In genomic region chr5:127800907-127801306, GRCm38 (mm10) we compare ENCODE assay signal across 15 mouse cellular contexts.
DNase-seq lines count a peak whose midpoint lies in the region; ATAC-seq and TF ChIP-seq lines count a peak whose summit lies in the region.
"Had no signal": no experiment of that assay in that cellular context is flagged by ENCODE, and none has a peak within 500 bp of the region (broad histone marks: within the 10 kb centered on the region; RNA-seq: fewer than 3 reads in every experiment).

No protein-coding gene starts in this region.

- peak; percentile 50 for TF ChIP-seq CTCF in forebrain, postnatal 0 days (IDR thresholded peaks at IDR 0.05; ENCODE audit: low read depth)

- no peaks in the 10 kb centered on the region for H3K36me3 ChIP-seq in forebrain, postnatal 0 days (ENCODE audit: insufficient read depth)
- H3K36me3 ChIP-seq in forebrain, embryonic 10.5 days (replicated peaks) = no peaks in the 10 kb centered on the region
- H3K36me3 ChIP-seq in liver, embryonic 12.5 days = no peaks in the 10 kb centered on the region
- H3K36me3 ChIP-seq: G1E had no signal

- no peaks in the 10 kb centered on the region for H3K4me1 ChIP-seq in forebrain, postnatal 0 days (ENCODE audit: insufficient read depth)
- H3K4me1 ChIP-seq in forebrain, embryonic 10.5 days = no peaks in the 10 kb centered on the region
- H3K4me1 ChIP-seq in liver, embryonic 12.5 days = no peaks in the 10 kb centered on the region

- no peak overlapping the region for H3K9ac ChIP-seq in forebrain, postnatal 0 days
- H3K9ac ChIP-seq in liver, embryonic 12.5 days = no peak overlapping the region

- no peaks in the 10 kb centered on the region for H3K9me3 ChIP-seq in forebrain, postnatal 0 days (ENCODE audit: low read length)
- no peaks in the 10 kb centered on the region for H3K9me3 ChIP-seq in forebrain, embryonic 10.5 days
- H3K9me3 ChIP-seq in liver, embryonic 12.5 days (replicated peaks) = peaks cover 13% of the 10 kb centered on the region

- H3K27ac ChIP-seq in forebrain, postnatal 0 days (ENCODE audit: low read depth, low read length) = no peak overlapping the region
- no peak overlapping the region for H3K27ac ChIP-seq in forebrain, embryonic 10.5 days
- no peak overlapping the region for H3K27ac ChIP-seq in liver, embryonic 12.5 days
- H3K27ac ChIP-seq: gastrocnemius, adult 2 months; heart, adult 2 months had no signal

- no peak overlapping the region for H3K4me3 ChIP-seq in forebrain, postnatal 0 days (ENCODE audit: low read depth, low read length)
- no peak overlapping the region for H3K4me3 ChIP-seq in forebrain, embryonic 10.5 days
- no peak overlapping the region for H3K4me3 ChIP-seq in liver, embryonic 12.5 days
- H3K4me3 ChIP-seq: gastrocnemius, adult 2 months; heart, adult 2 months had no signal

- ATAC-seq in forebrain, postnatal 0 days = no peak
- no peak for ATAC-seq in liver, embryonic 12.5 days
- ATAC-seq: intestine, embryonic 16.5 days had no signal

- 27% methylated on average over 4 of the region's 4 CpGs for WGBS in forebrain, postnatal 0 days
- 69% methylated on average over 4 of the region's 4 CpGs for WGBS in forebrain, embryonic 10.5 days
- 56% methylated on average over 4 of the region's 4 CpGs for WGBS in liver, embryonic 12.5 days (ENCODE audit: insufficient replicate concordance)

- H3K4me2 ChIP-seq in forebrain, postnatal 0 days (ENCODE audit: low read depth) = no peak overlapping the region
- H3K4me2 ChIP-seq in liver, embryonic 12.5 days = no peak overlapping the region
- H3K4me2 ChIP-seq: liver, embryonic 11.5 days had no signal

- DNase-seq in forebrain, postnatal 0 days = peak; percentile 44
- DNase-seq in forebrain, embryonic 10.5 days (ENCODE audit: extremely low spot score, low spot score) = no peak
- DNase-seq in layer of hippocampus, adult 8-10 months (ENCODE audit: low spot score in 2 of 2) = peak; percentile 19
- DNase-seq in layer of hippocampus, postnatal 36 days = no peak
- peak; percentile 44 for DNase-seq in ES-CJ7 (ENCODE audit: low read depth, low spot score)
- DNase-seq in embryo, embryonic 11 days = peak; percentile 22
- no peak for DNase-seq in spleen, postnatal 36 days (ENCODE audit: low spot score in 2 of 2)
- DNase-seq: adrenal gland, postnatal 36 days; cerebellum, adult 11-12 months; gastrocnemius, adult 2 months; heart, adult 2 months had no signal

- H3K27me3 ChIP-seq in forebrain, postnatal 0 days (ENCODE audit: insufficient read depth, low read length) = no peaks in the 10 kb centered on the region
- no peaks in the 10 kb centered on the region for H3K27me3 ChIP-seq in forebrain, embryonic 10.5 days (ENCODE audit: poor library complexity, severe bottlenecking)
- no peaks in the 10 kb centered on the region for H3K27me3 ChIP-seq in liver, embryonic 12.5 days (replicated peaks)

Comparison
In these comparisons a context has a peak if more than half of its experiments do, and no peak if none do; other contexts are left out.
1. DNase-seq: peak in forebrain, postnatal 0 days (single experiment), layer of hippocampus, adult 8-10 months (2 of 2), ES-CJ7 (single experiment) and embryo, embryonic 11 days (single experiment); none in forebrain, embryonic 10.5 days (single experiment), layer of hippocampus, postnatal 36 days (0 of 2) and spleen, postnatal 36 days (0 of 2).